Mouse (Mus musculus): ENCODE measurements at regions not wholly inside any gene's neighbourhood (a gene's known extent, or its start where the extent isn't known, plus 50 kb on each side); places are given as distances from the start of the nearest gene placed in this dataset.

DNA sequence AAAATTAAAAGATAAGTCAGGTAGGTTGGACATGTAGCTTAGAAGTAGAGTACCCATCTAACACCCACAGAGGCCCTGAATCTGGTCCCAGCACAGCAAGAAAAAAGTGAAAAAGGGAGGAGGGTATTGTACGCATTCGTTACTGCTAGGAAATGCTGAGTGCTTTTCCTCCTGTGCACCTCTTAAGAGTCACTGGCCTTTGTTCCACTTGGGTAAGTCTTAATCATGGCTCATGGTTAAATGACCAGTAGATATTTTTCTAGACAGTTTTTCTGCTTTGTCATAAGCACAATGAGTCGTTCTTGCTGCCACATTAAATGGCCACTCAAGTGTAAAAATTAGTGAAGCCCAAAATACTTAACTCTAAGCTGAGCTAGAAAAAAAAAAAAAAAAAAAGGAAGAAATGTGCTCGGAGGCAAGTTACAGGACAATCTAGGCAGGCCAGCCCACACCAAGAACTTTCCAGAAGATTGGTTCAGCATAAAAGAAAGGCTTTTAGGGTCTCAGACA is 86.0 kb upstream of the Ank start:
- DNase-seq (ENCODE audit: extremely low spot score, low spot score) = no peak

DNA sequence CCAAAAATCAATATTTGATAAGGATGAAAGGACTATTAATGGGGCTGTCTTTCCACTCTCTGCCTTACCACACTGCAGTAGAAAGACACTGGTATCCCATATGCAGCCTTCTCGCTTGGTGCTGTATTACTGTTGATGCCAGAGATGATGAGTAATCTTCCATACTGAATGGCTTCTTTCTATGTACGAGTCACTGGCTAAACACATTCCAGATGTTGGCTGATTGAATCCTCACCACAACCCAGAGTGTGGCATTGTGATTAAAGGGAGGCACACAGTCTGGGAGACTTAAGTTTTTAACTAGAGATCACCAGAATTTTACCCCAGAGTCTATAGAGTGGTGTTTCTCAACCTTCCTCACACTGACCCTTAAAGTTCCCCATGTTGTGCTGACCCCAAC is 84.9 kb upstream of the Ank start:
- DNase-seq (ENCODE audit: extremely low spot score, low spot score) = no peak

DNA sequence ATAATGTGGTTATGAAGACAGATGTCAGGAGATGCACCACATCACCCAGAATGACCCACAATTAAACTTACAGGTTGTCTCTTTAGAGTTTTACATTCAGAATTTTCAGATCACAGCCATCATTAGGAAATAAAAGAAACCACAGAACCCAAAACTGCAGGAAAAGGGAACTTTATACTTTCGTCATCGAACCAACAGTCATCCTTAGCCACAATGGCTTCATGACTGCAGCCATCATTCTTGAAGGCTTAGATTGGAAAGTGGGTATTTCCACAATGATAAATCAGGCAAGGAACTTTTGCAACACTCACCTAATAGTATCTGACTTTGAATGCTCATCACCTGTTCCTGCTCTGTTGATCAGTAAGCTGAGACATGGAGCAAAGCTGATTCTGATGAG is 75.9 kb upstream of the Ank start:
- DNase-seq (ENCODE audit: extremely low spot score, low spot score) = no peak

DNA sequence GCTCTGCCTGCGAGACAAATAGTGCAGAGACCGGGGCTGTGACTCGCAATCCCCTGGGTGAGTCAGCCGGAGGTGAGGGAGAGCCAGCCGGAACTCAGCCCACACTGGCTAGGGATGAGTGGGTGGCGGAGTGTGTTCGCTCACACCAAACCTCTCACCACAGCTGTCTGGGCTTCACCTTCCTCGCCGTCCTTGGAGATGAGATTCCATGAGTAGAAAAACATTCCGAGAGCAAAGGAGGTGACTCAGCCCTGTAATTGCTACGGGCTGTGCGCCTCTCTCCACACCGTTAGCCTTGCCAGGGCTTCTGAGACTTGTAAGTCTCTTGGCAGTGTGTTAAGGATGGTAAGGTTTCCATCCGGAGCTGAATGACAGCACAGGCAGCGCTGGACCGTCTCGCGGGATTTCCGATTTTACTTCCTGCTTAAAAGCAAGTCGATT is 60.7 kb upstream of the Ank start:
- DNase-seq (ENCODE audit: extremely low spot score, low spot score) = no peak

DNA sequence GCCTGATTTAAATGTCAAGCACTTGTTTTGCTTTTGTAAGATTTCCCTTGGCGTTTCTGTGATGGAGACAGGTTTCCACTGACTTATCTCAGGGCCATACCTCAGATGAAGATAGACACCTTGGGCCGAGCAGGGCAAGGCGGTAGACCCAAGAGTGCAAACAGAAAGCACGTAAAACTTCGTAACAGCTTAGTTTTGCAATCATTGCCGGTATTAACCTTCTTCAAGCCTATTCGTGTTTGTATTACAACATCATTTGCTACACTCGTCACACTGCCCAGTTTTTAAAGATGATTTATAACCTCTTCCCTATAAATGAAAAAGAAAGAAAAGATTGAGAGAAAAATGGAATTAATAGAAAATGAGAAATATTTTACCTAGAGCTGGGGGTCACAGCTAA is 56.6 kb upstream of the Ank start:
- DNase-seq (ENCODE audit: extremely low spot score, low spot score) = no peak

DNA sequence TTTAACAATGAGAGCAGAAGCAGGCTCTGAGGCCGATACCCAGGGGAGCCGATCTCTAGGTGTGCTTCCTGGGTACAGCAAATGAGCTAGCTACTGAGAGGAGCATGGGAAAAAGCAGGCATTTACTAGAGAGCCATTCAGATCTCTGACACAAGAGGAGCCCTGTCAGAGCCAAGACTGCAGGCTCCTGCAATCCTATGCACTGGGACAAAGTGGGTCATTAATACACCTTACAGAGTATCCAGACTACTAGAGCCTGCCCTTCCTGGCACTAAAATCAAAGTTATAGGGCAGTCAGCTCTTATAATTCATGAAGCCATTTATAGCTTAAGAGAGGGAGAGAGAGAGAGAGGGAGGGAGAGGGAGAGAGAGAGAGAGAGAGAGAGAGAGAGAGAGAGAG is 54.2 kb upstream of the Ank start:
- no peak for DNase-seq (ENCODE audit: extremely low spot score, low spot score)

DNA sequence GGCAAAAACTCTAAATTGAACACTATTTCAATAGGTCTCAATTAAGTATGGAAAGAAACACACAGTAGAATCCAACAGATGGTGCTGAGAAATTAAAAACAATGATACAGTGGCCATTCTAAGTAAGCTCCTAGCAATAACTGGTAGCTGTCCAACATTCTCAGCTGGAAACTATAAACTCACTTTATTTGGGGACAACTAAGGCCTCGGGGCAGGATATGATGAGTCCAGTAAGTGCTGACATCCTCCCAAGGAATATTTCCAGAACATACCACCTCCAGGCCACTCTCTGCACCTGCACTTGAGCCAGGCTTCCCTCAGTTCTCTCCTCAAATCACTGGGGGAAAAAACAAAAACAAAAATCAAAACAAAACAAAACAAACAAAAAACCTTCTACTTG is 53.7 kb upstream of the Ank start:
- DNase-seq (ENCODE audit: extremely low spot score, low spot score) = no peak

DNA sequence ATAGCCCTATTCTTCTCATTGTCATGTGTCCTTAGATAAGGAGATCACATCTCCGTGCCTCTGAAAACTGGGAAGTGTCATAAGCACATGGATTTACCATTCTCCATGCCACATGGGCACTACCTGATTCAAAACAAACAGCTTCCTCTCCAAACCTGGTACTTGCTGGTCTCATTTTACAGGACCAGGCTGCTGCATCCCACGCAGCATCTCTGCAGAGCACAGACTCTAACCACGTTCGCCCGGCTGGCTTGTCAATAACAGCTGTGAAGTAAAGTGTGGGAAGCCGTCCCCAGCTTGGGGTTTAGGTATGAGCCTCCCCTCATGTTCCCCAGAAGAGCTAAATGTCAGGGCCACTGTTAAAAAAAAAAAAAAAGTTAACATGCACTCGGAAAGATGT is 53.0 kb upstream of the Ank start:
- no peak for DNase-seq (ENCODE audit: extremely low spot score, low spot score)

DNA sequence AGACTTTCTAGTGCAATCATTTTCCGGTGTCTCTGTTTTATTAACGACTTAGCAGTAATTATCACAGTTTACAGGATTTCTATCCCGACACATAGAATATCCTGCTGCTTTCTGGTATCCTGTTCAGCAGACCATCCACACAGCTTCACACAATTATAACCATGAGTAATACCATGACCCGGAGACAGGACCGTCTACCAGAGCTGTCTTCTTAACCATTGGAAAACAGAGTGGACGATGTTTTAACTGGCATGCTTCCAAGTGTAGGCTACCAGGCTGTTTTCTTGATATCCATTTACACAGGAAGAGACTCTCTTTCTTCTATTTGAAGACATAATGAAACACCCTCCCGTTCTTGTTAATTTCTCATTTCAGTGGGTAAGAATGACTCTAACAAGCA is 51.7 kb upstream of the Ank start:
- DNase-seq (ENCODE audit: extremely low spot score, low spot score) = no peak
